Mouse (Mus musculus): ENCODE measurements around the gene Fam19a1. TPM values are rescaled to one million over a fixed set of nuclear protein-coding genes. Genes with fewer than 3 reads are reported as not detected.

Fam19a1 gene
- polyA plus RNA-seq, 1 experiment = 0.32 TPM

- Histone ChIP-seq H3K4me3 (ENCODE audit: insufficient read depth, low read length) (no peak overlapping the region), H3K27ac (ENCODE audit: insufficient read depth, low read length) (no peak overlapping the region), H3K4me1 (ENCODE audit: control insufficient read depth, insufficient read depth, low read length) (no peaks in the 10 kb centered on the region)
- TF ChIP-seq CTCF (IDR thresholded peaks at IDR 0.05; ENCODE audit: borderline replicate concordance, insufficient read depth, low read length) = no peak
- TF ChIP-seq POLR2A (IDR thresholded peaks at IDR 0.05; ENCODE audit: low read depth, low read length) = no peak
Measured at GRCm38 (mm10) chr6:96456266-96456665, 343.3 kb downstream of the Fam19a1 start.

- no peak for TF ChIP-seq CTCF (IDR thresholded peaks at IDR 0.05; ENCODE audit: borderline replicate concordance, insufficient read depth, low read length)
- TF ChIP-seq POLR2A (IDR thresholded peaks at IDR 0.05; ENCODE audit: low read depth, low read length) = no peak
- Histone ChIP-seq H3K4me1 (ENCODE audit: control insufficient read depth, insufficient read depth, low read length) (no peaks in the 10 kb centered on the region), H3K27ac (ENCODE audit: insufficient read depth, low read length) (no peak overlapping the region), H3K4me3 (ENCODE audit: insufficient read depth, low read length) (no peak overlapping the region)
Measured at GRCm38 (mm10) chr6:96457590-96458259, 344.8 kb downstream of the Fam19a1 start.

GRCm38 (mm10) chr6:96459041-96459440, 346.1 kb downstream of the Fam19a1 start:
- TF ChIP-seq CTCF (IDR thresholded peaks at IDR 0.05; ENCODE audit: borderline replicate concordance, insufficient read depth, low read length) (no peak), POLR2A (IDR thresholded peaks at IDR 0.05; ENCODE audit: low read depth, low read length) (no peak)
- no peak overlapping the region for H3K27ac ChIP-seq (ENCODE audit: insufficient read depth, low read length)
- H3K4me3 ChIP-seq (ENCODE audit: insufficient read depth, low read length) = no peak overlapping the region
- H3K4me1 ChIP-seq (ENCODE audit: control insufficient read depth, insufficient read depth, low read length) = no peaks in the 10 kb centered on the region

- H3K4me1 ChIP-seq (ENCODE audit: control insufficient read depth, insufficient read depth, low read length) = no peaks in the 10 kb centered on the region
- H3K27ac ChIP-seq (ENCODE audit: insufficient read depth, low read length) = no peak overlapping the region
- no peak for TF ChIP-seq POLR2A (IDR thresholded peaks at IDR 0.05; ENCODE audit: low read depth, low read length)
- H3K4me3 ChIP-seq (ENCODE audit: insufficient read depth, low read length) = no peak overlapping the region
Measured at GRCm38 (mm10) chr6:96499464-96499863, 386.5 kb downstream of the Fam19a1 start.

- TF ChIP-seq CTCF (IDR thresholded peaks at IDR 0.05; ENCODE audit: borderline replicate concordance, insufficient read depth, low read length) = no peak
- no peak for TF ChIP-seq POLR2A (IDR thresholded peaks at IDR 0.05; ENCODE audit: low read depth, low read length)
- no peak overlapping the region for H3K27ac ChIP-seq (ENCODE audit: insufficient read depth, low read length)
- H3K4me3 ChIP-seq (ENCODE audit: insufficient read depth, low read length) = no peak overlapping the region
- H3K4me1 ChIP-seq (ENCODE audit: control insufficient read depth, insufficient read depth, low read length) = no peaks in the 10 kb centered on the region
Measured at GRCm38 (mm10) chr6:96541600-96541999, 428.6 kb downstream of the Fam19a1 start.

- no peaks in the 10 kb centered on the region for H3K4me1 ChIP-seq (ENCODE audit: control insufficient read depth, insufficient read depth, low read length)
- TF ChIP-seq POLR2A (IDR thresholded peaks at IDR 0.05; ENCODE audit: low read depth, low read length) (no peak), CTCF (IDR thresholded peaks at IDR 0.05; ENCODE audit: borderline replicate concordance, insufficient read depth, low read length) (no peak)
- H3K4me3 ChIP-seq (ENCODE audit: insufficient read depth, low read length) = no peak overlapping the region
- no peak overlapping the region for H3K27ac ChIP-seq (ENCODE audit: insufficient read depth, low read length)
Measured at GRCm38 (mm10) chr6:96544832-96545231, 431.9 kb downstream of the Fam19a1 start.

GRCm38 (mm10) chr6:96550431-96550830, 437.5 kb downstream of the Fam19a1 start:
- no peaks in the 10 kb centered on the region for H3K4me1 ChIP-seq (ENCODE audit: control insufficient read depth, insufficient read depth, low read length)
- no peak for TF ChIP-seq POLR2A (IDR thresholded peaks at IDR 0.05; ENCODE audit: low read depth, low read length)
- TF ChIP-seq CTCF (IDR thresholded peaks at IDR 0.05; ENCODE audit: borderline replicate concordance, insufficient read depth, low read length) = no peak
- no peak overlapping the region for H3K4me3 ChIP-seq (ENCODE audit: insufficient read depth, low read length)

GRCm38 (mm10) chr6:96578649-96579048, 465.7 kb downstream of the Fam19a1 start:
- no peak for TF ChIP-seq CTCF (IDR thresholded peaks at IDR 0.05; ENCODE audit: borderline replicate concordance, insufficient read depth, low read length)
- TF ChIP-seq POLR2A (IDR thresholded peaks at IDR 0.05; ENCODE audit: low read depth, low read length) = no peak
- H3K4me1 ChIP-seq (ENCODE audit: control insufficient read depth, insufficient read depth, low read length) = no peaks in the 10 kb centered on the region; the same call in 1 of the 2 replicates

More at GRCm38 (mm10) chr6:96550431-96550830, 437.5 kb downstream of the Fam19a1 start:
- H3K27ac ChIP-seq (ENCODE audit: insufficient read depth, low read length) = no peak overlapping the region

GRCm38 (mm10) chr6:96580726-96581125, 467.8 kb downstream of the Fam19a1 start:
- H3K4me1 ChIP-seq (ENCODE audit: control insufficient read depth, insufficient read depth, low read length) = no peaks in the 10 kb centered on the region; the same call in 1 of the 2 replicates
- H3K27ac ChIP-seq (ENCODE audit: insufficient read depth, low read length) = no peak overlapping the region
- no peak overlapping the region for H3K4me3 ChIP-seq (ENCODE audit: insufficient read depth, low read length)
- no peak for TF ChIP-seq POLR2A (IDR thresholded peaks at IDR 0.05; ENCODE audit: low read depth, low read length)
- no peak for TF ChIP-seq CTCF (IDR thresholded peaks at IDR 0.05; ENCODE audit: borderline replicate concordance, insufficient read depth, low read length)

More at GRCm38 (mm10) chr6:96578649-96579048, 465.7 kb downstream of the Fam19a1 start:
- H3K27ac ChIP-seq (ENCODE audit: insufficient read depth, low read length) = no peak overlapping the region
- no peak overlapping the region for H3K4me3 ChIP-seq (ENCODE audit: insufficient read depth, low read length)

GRCm38 (mm10) chr6:96581187-96581586, 468.2 kb downstream of the Fam19a1 start:
- no peak overlapping the region for H3K4me3 ChIP-seq (ENCODE audit: insufficient read depth, low read length)
- H3K4me1 ChIP-seq (ENCODE audit: control insufficient read depth, insufficient read depth, low read length) = no peaks in the 10 kb centered on the region; the same call in 1 of the 2 replicates
- TF ChIP-seq POLR2A (IDR thresholded peaks at IDR 0.05; ENCODE audit: low read depth, low read length) (no peak), CTCF (IDR thresholded peaks at IDR 0.05; ENCODE audit: borderline replicate concordance, insufficient read depth, low read length) (no peak)
- H3K27ac ChIP-seq (ENCODE audit: insufficient read depth, low read length) = no peak overlapping the region

Measured in embryonic fibroblast, embryonic 13.5 days (primary cell).